Mouse (Mus musculus) forebrain, embryonic 11.5 days (tissue): Measurements from ENCODE around the gene Cops8. TPM values are rescaled to one million over a fixed set of nuclear protein-coding genes. Genes with fewer than 3 reads are reported as not detected.

Experiments used
- ATAC-seq: fragments of 200-750 bp; cut with Nextera tagmentation; replicated peaks from 2 replicates; pipeline ENCODE4 v1.8.0; 2017; ENCODE audit warnings: moderate TSS enrichment; ENCODE audit not compliant: low FRiP score
- DNase-seq: peaks from one replicate; pipeline ENCODE4 v3.0.0-alpha.2; 2017; ENCODE audit warnings: low spot score
- H3K27ac ChIP-seq: fragments of 300-500 bp; sonication (generic); 2 replicates; pipeline ENCODE4 v1.5.1; 2014; ENCODE audit warnings: low read depth, low read length
- H3K27me3 ChIP-seq: fragments of 300-500 bp; sonication (generic); 2 replicates; pipeline ENCODE4 v1.6.1; 2014; ENCODE audit warnings: mild to moderate bottlenecking, low read length, mixed read lengths; ENCODE audit not compliant: control insufficient read depth, insufficient read depth
- H3K36me3 ChIP-seq: fragments of 300-500 bp; sonication (generic); 2 replicates; pipeline ENCODE4 v1.6.1; 2014; ENCODE audit warnings: mild to moderate bottlenecking, low read length, moderate library complexity, mixed read lengths; ENCODE audit not compliant: control insufficient read depth, insufficient read depth
- H3K4me1 ChIP-seq: fragments of 300-500 bp; sonication (generic); replicated peaks from 2 replicates; pipeline ENCODE4 v1.6.1; 2014; ENCODE audit warnings: low read length, mixed read lengths; ENCODE audit not compliant: control insufficient read depth, insufficient read depth
- H3K4me2 ChIP-seq: fragments of 300-500 bp; sonication (generic); 2 replicates; pipeline ENCODE4 v1.6.1; 2014; ENCODE audit warnings: low read depth, mild to moderate bottlenecking, low read length, moderate library complexity, mixed read lengths; ENCODE audit not compliant: severe bottlenecking
- H3K4me3 ChIP-seq: fragments of 300-500 bp; sonication (generic); 2 replicates; pipeline ENCODE4 v1.5.1; 2014; ENCODE audit warnings: low read depth, low read length
- H3K9ac ChIP-seq: fragments of 300-500 bp; sonication (generic); 2 replicates; pipeline ENCODE4 v1.6.1; 2014; ENCODE audit warnings: low read length
- H3K9me3 ChIP-seq: fragments of 300-500 bp; sonication (generic); 2 replicates; pipeline ENCODE4 v1.6.1; 2016; ENCODE audit warnings: low read length, mixed read lengths; ENCODE audit not compliant: control insufficient read depth
- WGBS: fragments of 180-500 bp; shearing (Covaris S2); extraction: QIAGEN DNeasy Blood & Tissue Kit; methylation state at CpG from one replicate; pipeline ENCODE4 v1.1.7; 2014; 5-methylcytosine and 5-hydroxymethylcytosine counted together
- polyA plus RNA-seq: library from polyadenylated mRNA; unstranded; fragments of >200 nt; fragmentation: Nextera tagmentation; extraction: Ambion mirVana; gene quantifications from 2 replicates; pipeline ENCODE4 v1.2.1, GENCODE M21; 2014

Cops8 gene
- polyA plus RNA-seq, 1 experiment from 2014 or later: 192 TPM

- ATAC-seq: no peak
- H3K36me3 ChIP-seq: no peaks in the 10 kb centered on the region
- no peak overlapping the region for H3K4me2 ChIP-seq
- WGBS: 99% methylated on average over 3 of the region's 3 CpGs
- no peaks in the 10 kb centered on the region for H3K9me3 ChIP-seq
- no peak overlapping the region for H3K27ac ChIP-seq
- H3K27me3 ChIP-seq: no peaks in the 10 kb centered on the region
- H3K4me1 ChIP-seq: no peaks in the 10 kb centered on the region
- H3K9ac ChIP-seq: no peak overlapping the region
- H3K4me3 ChIP-seq: no peak overlapping the region
- DNase-seq: no peak
Measured at GRCm38 (mm10) chr1:90658581-90658980, 55.8 kb downstream of the Cops8 start.

GRCm38 (mm10) chr1:90660150-90660549 is 57.4 kb downstream of the Cops8 start:
- Histone ChIP-seq H3K27me3 (no peaks in the 10 kb centered on the region), H3K4me2 (no peak overlapping the region), H3K36me3 (no peaks in the 10 kb centered on the region), H3K4me1 (no peaks in the 10 kb centered on the region), H3K9ac (no peak overlapping the region), H3K27ac (no peak overlapping the region), H3K9me3 (no peaks in the 10 kb centered on the region), H3K4me3 (no peak overlapping the region)
- DNase-seq (no peak), ATAC-seq (no peak)
- WGBS: 91% methylated on average over 7 of the region's 7 CpGs

GRCm38 (mm10) chr1:90662491-90662890 is 59.7 kb downstream of the Cops8 start:
- Histone ChIP-seq H3K4me3 (no peak overlapping the region), H3K9me3 (no peaks in the 10 kb centered on the region), H3K9ac (no peak overlapping the region), H3K27ac (no peak overlapping the region), H3K36me3 (no peaks in the 10 kb centered on the region), H3K4me2 (no peak overlapping the region), H3K27me3 (no peaks in the 10 kb centered on the region), H3K4me1 (no peaks in the 10 kb centered on the region)
- WGBS: 81% methylated on average over 6 of the region's 6 CpGs
- no peak for ATAC-seq
- DNase-seq: no peak

Other genes with a start within 250 kb of the Cops8 start
- 6.3 and 7.6 TPM in 2 replicates for gene Col6a3, start 241.0 kb downstream of the Cops8 start, polyA plus RNA-seq